Mouse (Mus musculus) embryonic facial prominence, embryonic 15.5 days (tissue): ENCODE data around the gene Ebf1. TPM values are rescaled to one million over a fixed set of nuclear protein-coding genes. Genes with fewer than 3 reads are reported as not detected.

Experiments
- ATAC-seq: fragments of 200-750 bp; cut with Nextera tagmentation; 2 replicates; pipeline ENCODE4 v1.8.0; 2017; ENCODE audit warnings: low read depth, moderate TSS enrichment; ENCODE audit not compliant: insufficient number of reproducible peaks, low FRiP score, low TSS enrichment
- H3K27ac ChIP-seq: fragments of 300-500 bp; sonication (generic); replicated peaks from 2 replicates; pipeline ENCODE4 v1.5.1; 2015; ENCODE audit warnings: mild to moderate bottlenecking, inconsistent platforms
- H3K27me3 ChIP-seq: fragments of 300-500 bp; sonication (generic); 2 replicates; pipeline ENCODE4 v1.6.1; 2015; ENCODE audit warnings: inconsistent platforms
- H3K36me3 ChIP-seq: fragments of 300-500 bp; sonication (generic); 2 replicates; pipeline ENCODE4 v1.6.1; 2015; ENCODE audit warnings: mild to moderate bottlenecking, inconsistent platforms
- H3K4me1 ChIP-seq: fragments of 300-500 bp; sonication (generic); 2 replicates; pipeline ENCODE4 v1.6.1; 2015; ENCODE audit warnings: inconsistent platforms
- H3K4me2 ChIP-seq: fragments of 300-500 bp; sonication (generic); replicated peaks from 2 replicates; pipeline ENCODE4 v1.6.1; 2015; ENCODE audit warnings: mild to moderate bottlenecking, inconsistent platforms
- H3K4me3 ChIP-seq: fragments of 300-500 bp; sonication (generic); replicated peaks from 2 replicates; pipeline ENCODE4 v1.5.1; 2015; ENCODE audit warnings: mild to moderate bottlenecking, inconsistent platforms
- H3K9ac ChIP-seq: fragments of 300-500 bp; sonication (generic); 2 replicates; pipeline ENCODE4 v1.6.1; 2015; ENCODE audit warnings: inconsistent platforms
- H3K9me3 ChIP-seq: fragments of 300-500 bp; sonication (generic); replicated peaks from 2 replicates; pipeline ENCODE4 v1.6.1; 2016; ENCODE audit warnings: inconsistent platforms
- WGBS: fragments of 180-500 bp; shearing (Covaris S2); methylation state at CpG from one replicate; pipeline ENCODE4 v1.1.7; 2015; 5-methylcytosine and 5-hydroxymethylcytosine counted together
- polyA plus RNA-seq: library from polyadenylated mRNA; unstranded; fragments of >200 nt; fragmentation: Nextera tagmentation; extraction: Ambion mirVana; gene quantifications from 2 replicates; pipeline ENCODE4 v1.2.1, GENCODE M21; 2015

Ebf1 gene
- polyA plus RNA-seq, 1 experiment from 2014 or later = 65.7 TPM

DNA sequence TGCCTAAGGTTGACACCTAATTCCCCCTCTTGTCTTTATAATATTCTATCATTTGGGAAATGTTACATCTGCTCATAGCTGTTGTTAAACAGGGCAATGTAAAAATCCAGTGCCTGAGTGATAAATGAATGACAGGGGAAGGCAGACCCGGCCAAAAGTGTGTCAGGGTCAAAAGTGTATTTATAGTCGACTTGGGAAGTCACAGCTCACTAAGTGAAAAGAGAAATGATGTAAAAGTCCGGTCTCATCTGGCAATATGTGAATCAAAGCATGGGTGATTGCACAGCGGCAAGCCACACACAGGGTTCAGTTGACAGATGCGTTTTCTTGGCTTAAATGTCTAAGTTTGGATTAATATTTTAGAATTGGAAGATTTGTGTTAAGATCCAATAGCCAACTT lies 151.2 kb downstream of the Ebf1 start:
- Histone ChIP-seq H3K4me3 (no peak overlapping the region), H3K4me1 (no peaks in the 10 kb centered on the region), H3K36me3 (no peaks in the 10 kb centered on the region), H3K9me3 (no peaks in the 10 kb centered on the region), H3K27ac (no peak overlapping the region), H3K27me3 (no peaks in the 10 kb centered on the region), H3K9ac (no peak overlapping the region), H3K4me2 (no peak overlapping the region)
- ATAC-seq = no peak
- WGBS = 76% methylated on average over 5 of the region's 5 CpGs

GRCm38 (mm10) chr11:44770989-44771564 lies 154.0 kb downstream of the Ebf1 start:
- Histone ChIP-seq H3K4me3 (no peak overlapping the region), H3K4me2 (no peak overlapping the region), H3K27me3 (no peaks in the 10 kb centered on the region), H3K36me3 (no peaks in the 10 kb centered on the region), H3K9ac (no peak overlapping the region), H3K4me1 (no peaks in the 10 kb centered on the region), H3K27ac (no peak overlapping the region), H3K9me3 (no peaks in the 10 kb centered on the region)
- WGBS = 64% methylated on average over 11 of the region's 11 CpGs
- no peak for ATAC-seq

DNA sequence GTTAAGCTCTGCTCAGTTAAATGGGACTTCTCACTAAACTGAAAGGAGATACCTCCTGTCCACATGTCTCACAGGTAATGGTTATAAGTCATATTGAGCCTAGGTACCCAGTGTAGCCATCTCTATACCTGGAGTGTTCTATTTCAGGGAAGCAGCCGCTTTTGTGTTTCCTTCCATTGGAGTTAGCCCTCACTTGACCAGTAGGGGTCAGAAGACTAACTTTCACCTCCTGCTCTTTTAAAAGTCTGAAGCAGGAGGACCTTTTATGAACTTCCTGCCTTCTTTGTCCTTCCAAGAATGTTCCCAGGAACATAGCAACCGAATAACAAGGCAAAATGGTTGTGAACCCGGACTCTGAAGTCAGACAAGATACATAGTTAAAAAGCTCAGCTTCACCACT lies 157.3 kb downstream of the Ebf1 start:
- no peaks in the 10 kb centered on the region for H3K36me3 ChIP-seq
- WGBS = 78% methylated on average over 3 of the region's 3 CpGs
- H3K27ac ChIP-seq = no peak overlapping the region
- no peak for ATAC-seq
- H3K4me3 ChIP-seq = no peak overlapping the region
- H3K9me3 ChIP-seq = no peaks in the 10 kb centered on the region
- H3K4me1 ChIP-seq = 0 out of 2 replicates have a peak, but pooled peaks cover 7% of the 10 kb centered on the region
- H3K4me2 ChIP-seq = no peak overlapping the region
- H3K27me3 ChIP-seq = no peaks in the 10 kb centered on the region
- no peak overlapping the region for H3K9ac ChIP-seq

DNA sequence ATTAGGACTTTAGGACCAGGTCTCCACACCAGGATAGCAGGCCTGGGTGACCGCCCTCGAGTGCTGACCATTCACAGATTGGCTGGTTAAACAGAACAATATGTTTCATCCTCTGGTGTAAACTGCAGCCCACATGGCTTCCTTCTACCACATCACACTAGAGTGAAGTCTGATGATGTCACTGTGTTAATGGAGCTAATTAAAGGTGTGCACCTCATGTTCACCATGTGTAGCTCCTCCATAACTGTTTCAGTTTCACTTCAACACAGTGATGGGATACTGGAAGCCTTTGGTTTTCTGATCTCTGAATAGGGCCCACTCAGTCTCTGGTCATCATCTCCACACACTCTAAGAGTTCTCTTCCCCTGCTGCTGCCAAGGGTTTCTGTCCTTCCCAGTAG lies 158.4 kb downstream of the Ebf1 start:
- Histone ChIP-seq H3K27me3 (no peaks in the 10 kb centered on the region), H3K4me3 (no peak overlapping the region), H3K4me1 (0 out of 2 replicates have a peak, but pooled peaks cover 7% of the 10 kb centered on the region), H3K36me3 (no peaks in the 10 kb centered on the region), H3K27ac (no peak overlapping the region), H3K9ac (no peak overlapping the region), H3K4me2 (no peak overlapping the region), H3K9me3 (no peaks in the 10 kb centered on the region)
- WGBS = 75% methylated on average over 2 of the region's 2 CpGs
- ATAC-seq = no peak

DNA sequence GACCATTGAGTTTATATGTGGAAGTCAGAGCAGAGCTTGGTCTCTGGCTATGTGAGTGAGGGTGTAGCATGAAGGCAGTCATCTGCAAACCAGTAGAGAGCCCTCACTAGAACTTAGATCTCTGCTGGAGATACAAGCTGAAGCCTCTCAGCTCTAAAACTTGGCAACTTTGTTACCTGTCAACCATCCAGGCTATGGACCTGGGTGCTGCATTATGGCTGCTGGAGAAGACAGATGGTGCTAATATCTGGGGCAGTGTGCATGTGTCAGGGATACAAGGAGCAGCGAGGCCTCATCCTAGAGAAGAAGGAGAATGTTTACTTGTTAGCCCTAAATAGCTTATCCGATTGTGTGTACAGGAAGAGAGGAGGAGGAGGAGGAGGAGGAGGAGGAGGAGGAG lies 159.4 kb downstream of the Ebf1 start:
- 86% methylated on average over 1 of the region's 2 CpGs for WGBS

GRCm38 (mm10) chr11:44777331-44778310 lies 160.5 kb downstream of the Ebf1 start:
- Histone ChIP-seq H3K4me3 (no peak overlapping the region), H3K36me3 (no peaks in the 10 kb centered on the region), H3K9ac (no peak overlapping the region), H3K4me2 (no peak overlapping the region), H3K4me1 (0 out of 2 replicates have a peak, but pooled peaks cover 7% of the 10 kb centered on the region), H3K9me3 (no peaks in the 10 kb centered on the region), H3K27me3 (no peaks in the 10 kb centered on the region), H3K27ac (no peak overlapping the region)
- ATAC-seq = no peak
- 30% methylated on average over 16 of the region's 16 CpGs for WGBS

More for the DNA sequence above, 159.4 kb downstream of the Ebf1 start:
- Histone ChIP-seq H3K4me2 (no peak overlapping the region), H3K9ac (no peak overlapping the region), H3K36me3 (no peaks in the 10 kb centered on the region), H3K4me3 (no peak overlapping the region), H3K27me3 (no peaks in the 10 kb centered on the region), H3K9me3 (no peaks in the 10 kb centered on the region), H3K4me1 (0 out of 2 replicates have a peak, but pooled peaks cover 7% of the 10 kb centered on the region), H3K27ac (no peak overlapping the region)
- no peak for ATAC-seq

GRCm38 (mm10) chr11:44779030-44779429 lies 161.9 kb downstream of the Ebf1 start:
- ATAC-seq = no peak
- no peak overlapping the region for H3K9ac ChIP-seq
- no peaks in the 10 kb centered on the region for H3K27me3 ChIP-seq
- no peak overlapping the region for H3K27ac ChIP-seq
- no peaks in the 10 kb centered on the region for H3K9me3 ChIP-seq
- H3K4me1 ChIP-seq = 0 out of 2 replicates have a peak, but pooled peaks cover 7% of the 10 kb centered on the region
- H3K4me2 ChIP-seq = no peak overlapping the region
- no peaks in the 10 kb centered on the region for H3K36me3 ChIP-seq
- H3K4me3 ChIP-seq = no peak overlapping the region
- 72% methylated on average over 1 of the region's 1 CpGs for WGBS

DNA sequence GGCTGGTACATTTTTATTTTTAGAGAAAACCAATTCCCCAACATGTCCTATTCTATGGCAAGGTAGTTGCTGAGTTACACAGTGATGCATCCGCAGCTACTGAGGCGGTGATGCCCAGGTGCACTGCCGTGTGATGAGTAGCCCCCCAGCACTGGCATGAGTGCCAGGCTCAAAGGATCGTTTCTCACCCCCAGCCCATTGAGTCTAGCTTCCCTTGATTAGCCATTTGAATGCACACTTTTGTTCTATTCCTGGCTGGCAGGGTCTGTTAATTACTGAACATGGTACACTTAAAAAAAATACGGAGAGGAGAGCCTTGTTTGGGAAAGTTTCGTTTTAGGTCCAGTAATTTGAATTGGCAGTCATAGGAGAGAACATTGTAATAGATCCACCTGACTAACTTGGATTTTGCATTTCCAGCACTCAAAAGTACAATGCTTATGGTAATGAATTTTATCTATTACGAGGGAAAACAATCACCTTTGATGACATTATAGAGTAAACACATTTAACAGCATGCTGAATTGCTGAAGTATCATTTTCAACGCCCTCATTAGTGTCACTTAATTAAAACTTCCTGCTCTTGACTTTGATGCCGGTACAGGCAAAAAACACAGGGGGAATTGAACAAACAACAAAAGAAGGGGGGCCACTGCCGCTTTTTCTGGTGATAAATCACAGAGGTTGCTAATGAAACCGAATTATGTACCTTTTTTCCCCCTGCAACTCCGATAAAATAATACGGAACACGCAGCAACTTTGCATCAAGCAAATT lies 167.3 kb downstream of the Ebf1 start:
- Histone ChIP-seq H3K4me3 (no peak overlapping the region), H3K27me3 (no peaks in the 10 kb centered on the region), H3K36me3 (no peaks in the 10 kb centered on the region), H3K4me2 (no peak overlapping the region), H3K27ac (no peak overlapping the region), H3K9me3 (no peaks in the 10 kb centered on the region), H3K4me1 (peaks cover 3% of the 10 kb centered on the region; the same call in 1 of the 2 replicates), H3K9ac (no peak overlapping the region)
- ATAC-seq = no peak
- 65% methylated on average over 14 of the region's 14 CpGs for WGBS

DNA sequence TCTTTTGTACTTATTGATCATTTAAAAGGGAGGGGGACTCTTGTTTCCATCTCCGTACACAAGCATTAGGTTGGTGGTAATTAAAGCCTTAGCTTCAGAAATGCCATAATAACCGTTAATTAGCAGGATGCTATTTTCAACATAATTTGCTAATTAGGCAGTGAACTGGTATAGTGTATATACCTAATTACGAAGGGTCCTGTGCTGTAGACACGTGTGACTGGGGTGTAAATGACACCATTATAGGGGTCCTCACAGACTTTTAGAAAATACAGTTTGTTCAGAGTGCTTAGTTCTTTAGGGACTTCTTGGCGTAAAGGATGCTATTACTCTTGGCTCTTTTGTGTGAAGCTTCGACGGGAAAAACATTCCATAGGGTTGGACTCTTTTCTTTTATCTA lies 167.9 kb downstream of the Ebf1 start:
- no peak overlapping the region for H3K9ac ChIP-seq
- H3K27ac ChIP-seq = no peak overlapping the region
- no peaks in the 10 kb centered on the region for H3K36me3 ChIP-seq
- H3K4me1 ChIP-seq = peaks cover 3% of the 10 kb centered on the region; the same call in 1 of the 2 replicates
- no peak for ATAC-seq
- no peak overlapping the region for H3K4me3 ChIP-seq
- WGBS = 48% methylated on average over 7 of the region's 7 CpGs
- no peaks in the 10 kb centered on the region for H3K27me3 ChIP-seq
- H3K9me3 ChIP-seq = no peaks in the 10 kb centered on the region
- H3K4me2 ChIP-seq = no peak overlapping the region

GRCm38 (mm10) chr11:44785479-44785878 lies 168.4 kb downstream of the Ebf1 start:
- H3K4me3 ChIP-seq = no peak overlapping the region
- no peak overlapping the region for H3K9ac ChIP-seq
- no peak for ATAC-seq
- no peak overlapping the region for H3K27ac ChIP-seq
- no peaks in the 10 kb centered on the region for H3K27me3 ChIP-seq
- H3K4me2 ChIP-seq = no peak overlapping the region
- WGBS = 50% methylated on average over 5 of the region's 5 CpGs
- H3K4me1 ChIP-seq = peaks cover 3% of the 10 kb centered on the region; the same call in 1 of the 2 replicates
- H3K36me3 ChIP-seq = no peaks in the 10 kb centered on the region
- no peaks in the 10 kb centered on the region for H3K9me3 ChIP-seq

- H3K4me3 ChIP-seq = no peak overlapping the region
- no peak for ATAC-seq
- H3K9me3 ChIP-seq = no peaks in the 10 kb centered on the region
- peaks cover 3% of the 10 kb centered on the region; the same call in 1 of the 2 replicates for H3K4me1 ChIP-seq
- H3K36me3 ChIP-seq = no peaks in the 10 kb centered on the region
- WGBS = 93% methylated on average over 1 of the region's 1 CpGs
- H3K27me3 ChIP-seq = no peaks in the 10 kb centered on the region
- no peak overlapping the region for H3K9ac ChIP-seq
- no peak overlapping the region for H3K4me2 ChIP-seq
- H3K27ac ChIP-seq = no peak overlapping the region
Observed at GRCm38 (mm10) chr11:44788003-44788402, 170.9 kb downstream of the Ebf1 start.
